Mouse (Mus musculus) embryo, embryonic 10.5 days (tissue): ENCODE measurements at regions not wholly inside any gene's neighbourhood (a gene's known extent, or its start where the extent isn't known, plus 50 kb on each side); places are given as distances from the start of the nearest gene placed in this dataset.

Source experiments
- DNase-seq: peaks from one replicate; pipeline ENCODE4 v3.0.0-alpha.2; 2015; ENCODE audit warnings: low spot score

- DNase-seq: peak; percentile 79
These were observed 59.1 kb downstream of the Bmp15 start for GRCm38 (mm10) chrX:6261469-6261868.

GRCm38 (mm10) chrX:6258523-6258922 lies 62.0 kb downstream of the Bmp15 start:
- DNase-seq: no peak

- peak; percentile 35 for DNase-seq
These were observed 66.5 kb downstream of the Bmp15 start for GRCm38 (mm10) chrX:6254058-6254457.

- no peak for DNase-seq
These were observed 67.6 kb downstream of the Bmp15 start for GRCm38 (mm10) chrX:6252873-6253272.
